Mouse (Mus musculus): ENCODE results near the gene Dnah12. TPM values are rescaled to one million over a fixed set of nuclear protein-coding genes. Genes with fewer than 3 reads are reported as not detected.

Dnah12 gene
- polyA plus RNA-seq, 1 experiment: 0.02 TPM

- TF ChIP-seq POLR2A (IDR thresholded peaks at IDR 0.05; ENCODE audit: low read depth, low read length) (no peak), CTCF (IDR thresholded peaks at IDR 0.05; ENCODE audit: extremely low read depth, insufficient read depth, insufficient read length, insufficient replicate concordance) (no peak)
- Histone ChIP-seq H3K4me1 (ENCODE audit: control insufficient read depth, insufficient read depth, insufficient read length) (no peaks in the 10 kb centered on the region), H3K4me3 (ENCODE audit: extremely low read depth, insufficient read depth, insufficient read length) (no peak overlapping the region), H3K27me3 (ENCODE audit: control insufficient read depth, insufficient read depth, low read length) (no peaks in the 10 kb centered on the region), H3K36me3 (ENCODE audit: control insufficient read depth, insufficient read depth, low read length) (peaks cover 24% of the 10 kb centered on the region), H3K27ac (ENCODE audit: insufficient read depth, low read length) (no peak overlapping the region)
- WGBS: 90% methylated on average over 5 of the region's 5 CpGs
- DNase-seq (ENCODE audit: low read depth in 1 of 2, low spot score in 2 of 2): no peak
Measured at GRCm38 (mm10) chr14:26923702-26924421, 230.8 kb downstream of the Dnah12 start.

- Histone ChIP-seq H3K27ac (ENCODE audit: insufficient read depth, low read length) (no peak overlapping the region), H3K4me3 (ENCODE audit: extremely low read depth, insufficient read depth, insufficient read length) (no peak overlapping the region), H3K4me1 (ENCODE audit: control insufficient read depth, insufficient read depth, insufficient read length) (no peaks in the 10 kb centered on the region), H3K36me3 (ENCODE audit: control insufficient read depth, insufficient read depth, low read length) (peaks cover 3% of the 10 kb centered on the region; the same call in 1 of the 2 replicates), H3K27me3 (ENCODE audit: control insufficient read depth, insufficient read depth, low read length) (no peaks in the 10 kb centered on the region)
- DNase-seq (ENCODE audit: low read depth in 1 of 2, low spot score in 2 of 2): no peak
- TF ChIP-seq POLR2A (IDR thresholded peaks at IDR 0.05; ENCODE audit: low read depth, low read length): no peak
- TF ChIP-seq CTCF (IDR thresholded peaks at IDR 0.05; ENCODE audit: extremely low read depth, insufficient read depth, insufficient read length, insufficient replicate concordance): no peak
- WGBS: 89% methylated on average over 3 of the region's 3 CpGs
Measured at GRCm38 (mm10) chr14:26934891-26935290, 241.8 kb downstream of the Dnah12 start.

- no peak overlapping the region for H3K27ac ChIP-seq (ENCODE audit: insufficient read depth, low read length)
- no peak for DNase-seq (ENCODE audit: low read depth in 1 of 2, low spot score in 2 of 2)
- no peak for TF ChIP-seq CTCF (IDR thresholded peaks at IDR 0.05; ENCODE audit: extremely low read depth, insufficient read depth, insufficient read length, insufficient replicate concordance)
- no peak for TF ChIP-seq POLR2A (IDR thresholded peaks at IDR 0.05; ENCODE audit: low read depth, low read length)
- peaks cover 3% of the 10 kb centered on the region; the same call in 1 of the 2 replicates for H3K36me3 ChIP-seq (ENCODE audit: control insufficient read depth, insufficient read depth, low read length)
- no peaks in the 10 kb centered on the region for H3K27me3 ChIP-seq (ENCODE audit: control insufficient read depth, insufficient read depth, low read length)
- no peak overlapping the region for H3K4me3 ChIP-seq (ENCODE audit: extremely low read depth, insufficient read depth, insufficient read length)
- H3K4me1 ChIP-seq (ENCODE audit: control insufficient read depth, insufficient read depth, insufficient read length): no peaks in the 10 kb centered on the region
- WGBS: 65% methylated on average over 4 of the region's 4 CpGs
Measured at GRCm38 (mm10) chr14:26935558-26935957, 242.5 kb downstream of the Dnah12 start.

Other genes with a start within 250 kb of the Dnah12 start
- gene Slmap, start 158.3 kb upstream of the Dnah12 start, polyA plus RNA-seq (2012; rRNA removed): 9.3 and 14.8 TPM in 2 replicates
- 8.8 and 10.0 TPM in 2 replicates for gene Dennd6a, start 119.4 kb upstream of the Dnah12 start, polyA plus RNA-seq (2012; rRNA removed)
- gene Arf4, start 55.2 kb upstream of the Dnah12 start, polyA plus RNA-seq (2012; rRNA removed): 69.6 and 85.6 TPM in 2 replicates
- 4.0 and 6.2 TPM in 2 replicates for gene Pde12, start 23.4 kb upstream of the Dnah12 start, polyA plus RNA-seq (2012; rRNA removed)
- not detected in 2 replicates for gene Asb14, start 201.3 kb downstream of the Dnah12 start, polyA plus RNA-seq (2012; rRNA removed)